ENCODE assay signal across 8 mouse cellular contexts in the genomic region with DNA sequence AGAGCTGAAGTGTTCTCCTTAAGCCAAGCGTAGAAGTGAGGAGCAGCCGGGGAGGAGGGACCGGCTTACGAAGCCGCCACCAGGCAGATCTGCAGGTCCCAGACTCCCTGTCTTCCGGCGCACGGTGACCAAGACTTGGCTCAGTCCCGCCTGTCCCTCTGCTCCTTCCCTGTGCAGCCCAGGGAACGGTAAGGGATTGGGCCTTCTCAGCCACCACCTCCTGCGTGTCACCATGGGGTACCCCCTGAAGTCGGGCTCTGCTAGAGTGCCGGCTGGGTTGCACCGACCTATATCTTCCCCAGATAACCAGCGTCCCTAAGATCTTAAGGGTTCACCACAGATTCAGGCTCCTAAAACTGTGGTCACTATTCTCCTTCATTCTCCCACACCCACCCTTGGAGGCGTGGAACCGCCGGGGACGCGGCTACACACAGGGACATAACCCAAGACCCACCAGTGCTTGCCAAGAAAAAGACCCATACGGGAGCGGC. TPM values are rescaled to one million over a fixed set of nuclear protein-coding genes. Genes with fewer than 3 reads are reported as not detected.
DNase-seq lines count a peak whose midpoint lies in the region; ATAC-seq and TF ChIP-seq lines count a peak whose summit lies in the region.

No protein-coding gene starts in this region.

- DNase-seq in embryo, embryonic 10 days (ENCODE audit: low spot score), result peak; percentile 64
- DNase-seq in embryo, embryonic 10.5 days (ENCODE audit: low spot score), result no peak
- DNase-seq in embryonic facial prominence, embryonic 11.5 days (ENCODE audit: low spot score), result no peak
- peak; percentile 60 to 78 for DNase-seq in kidney, postnatal 25 days
- DNase-seq in mesoderm, embryonic 11.5 days (ENCODE audit: low read depth, low spot score), result peak; percentile 45
- DNase-seq in yolk sac, embryonic 10.5 days (ENCODE audit: low spot score), result peak; percentile 50

- H3K27me3 ChIP-seq in E14TG2a.4 (ENCODE audit: insufficient read depth, low read length), result peaks cover 60% of the 10 kb centered on the region
- H3K27me3 ChIP-seq in embryonic facial prominence, embryonic 11.5 days (ENCODE audit: control insufficient read depth, insufficient read depth, low read length), result no peaks in the 10 kb centered on the region
- H3K27me3 ChIP-seq in heart, embryonic 16.5 days (ENCODE audit: control insufficient read depth, insufficient read depth, low read length), result no peaks in the 10 kb centered on the region

- H3K36me3 ChIP-seq in E14TG2a.4 (ENCODE audit: insufficient read depth, low read length), result no peaks in the 10 kb centered on the region
- peaks cover 2% of the 10 kb centered on the region for H3K36me3 ChIP-seq in embryonic facial prominence, embryonic 11.5 days (replicated peaks; ENCODE audit: control insufficient read depth, insufficient read depth, low read depth, low read length)
- H3K36me3 ChIP-seq in heart, embryonic 16.5 days (ENCODE audit: control insufficient read depth, insufficient read depth), result no peaks in the 10 kb centered on the region

- H3K4me2 ChIP-seq in embryonic facial prominence, embryonic 11.5 days (ENCODE audit: low read depth, low read length), result peak overlapping the region; percentile 93
- H3K4me2 ChIP-seq in heart, embryonic 16.5 days (ENCODE audit: low read depth, low read length), result peak overlapping the region; percentile 92

- H3K4me1 ChIP-seq in E14TG2a.4 (replicated peaks; ENCODE audit: low read depth, low read length), result peaks cover 78% of the 10 kb centered on the region
- H3K4me1 ChIP-seq in embryonic facial prominence, embryonic 11.5 days (ENCODE audit: control insufficient read depth, insufficient read depth, low read length), result peaks cover 24% of the 10 kb centered on the region
- H3K4me1 ChIP-seq in heart, embryonic 16.5 days (ENCODE audit: control insufficient read depth, insufficient read depth, low read length), result peaks cover 35% of the 10 kb centered on the region

- TF ChIP-seq CTCF in E14TG2a.4 (conservative IDR thresholded peaks at IDR 0.05; ENCODE audit: low read length), result no peak

- under 1% methylated on average over 22 of the region's 22 CpGs for WGBS in embryonic facial prominence, embryonic 11.5 days
- under 1% methylated on average over 22 of the region's 22 CpGs for WGBS in heart, embryonic 16.5 days

- ATAC-seq in embryonic facial prominence, embryonic 11.5 days (replicated peaks; ENCODE audit: insufficient number of reproducible peaks, low FRiP score, low TSS enrichment, low read depth), result no peak
- no peak for ATAC-seq in heart, embryonic 16.5 days (replicated peaks; ENCODE audit: extremely low read depth, insufficient read depth, low FRiP score)

- 0 out of 2 replicates have a peak, but pooled peaks cover 1% of the 10 kb centered on the region for H3K9me3 ChIP-seq in E14TG2a.4 (ENCODE audit: low read length)
- H3K9me3 ChIP-seq in embryonic facial prominence, embryonic 11.5 days (replicated peaks; ENCODE audit: control insufficient read depth, low read length), result no peaks in the 10 kb centered on the region
- no peaks in the 10 kb centered on the region for H3K9me3 ChIP-seq in heart, embryonic 16.5 days (replicated peaks; ENCODE audit: control insufficient read depth, low read length)

- H3K27ac ChIP-seq in embryonic facial prominence, embryonic 11.5 days (replicated peaks; ENCODE audit: low read depth, low read length), result peak overlapping the region; percentile 100
- peak overlapping the region; percentile 100 for H3K27ac ChIP-seq in heart, embryonic 16.5 days (ENCODE audit: low read length)

- peak overlapping the region; percentile 100 for H3K9ac ChIP-seq in embryonic facial prominence, embryonic 11.5 days (replicated peaks; ENCODE audit: low read length)
- peak overlapping the region; percentile 95 for H3K9ac ChIP-seq in heart, embryonic 16.5 days (ENCODE audit: low read length)

- H3K4me3 ChIP-seq in E14TG2a.4 (replicated peaks; ENCODE audit: low read length), result peak overlapping the region; percentile 87
- peak overlapping the region; percentile 98 for H3K4me3 ChIP-seq in embryonic facial prominence, embryonic 11.5 days (ENCODE audit: low read depth, low read length)
- peak overlapping the region; percentile 79 for H3K4me3 ChIP-seq in heart, embryonic 16.5 days (ENCODE audit: low read length)

RNA-seq across cellular contexts. Expression of a gene that starts 3.3 kb away (rescaled TPM):
- 26.4 and 31.0 TPM in 2 replicates for polyA plus RNA-seq in embryonic facial prominence, embryonic 11.5 days (2014; fragmentation: Nextera tagmentation; extraction: Ambion mirVana)
- polyA plus RNA-seq in heart, embryonic 16.5 days (2015; fragmentation: Nextera tagmentation; extraction: Ambion mirVana), result 17.6 and 18.6 TPM in 2 replicates

Comparison
In these comparisons a context has a peak if more than half of its experiments do, and no peak if none do; other contexts are left out.
1. DNase-seq: peak in embryo, embryonic 10 days (single experiment), kidney, postnatal 25 days (2 of 2), mesoderm, embryonic 11.5 days (single experiment) and yolk sac, embryonic 10.5 days (single experiment); none in embryo, embryonic 10.5 days (single experiment) and embryonic facial prominence, embryonic 11.5 days (single experiment).
2. Peak in every context shown above with its lines, with median percentiles within 50 percentile points of each other: H3K4me3 ChIP-seq.